Mouse (Mus musculus) embryonic facial prominence, embryonic 11.5 days (tissue): ENCODE data around the gene Spryd3. TPM values are rescaled to one million over a fixed set of nuclear protein-coding genes. Genes with fewer than 3 reads are reported as not detected.

ENCODE experiments used
- ATAC-seq: fragments of 200-750 bp; cut with Nextera tagmentation; replicated peaks from 2 replicates; pipeline ENCODE4 v1.8.0; 2017; ENCODE audit warnings: low read depth; ENCODE audit not compliant: insufficient number of reproducible peaks, low FRiP score, low TSS enrichment
- DNase-seq: peaks from one replicate; pipeline ENCODE4 v3.0.0-alpha.2; 2015; ENCODE audit warnings: low spot score
- H3K27ac ChIP-seq: fragments of 300-500 bp; sonication (generic); replicated peaks from 2 replicates; pipeline ENCODE4 v1.5.1; 2014; ENCODE audit warnings: mild to moderate bottlenecking, low read depth, low read length, control low read depth
- H3K27me3 ChIP-seq: fragments of 300-500 bp; sonication (generic); 2 replicates; pipeline ENCODE4 v1.6.1; 2014; ENCODE audit warnings: mild to moderate bottlenecking, low read length, moderate library complexity, mixed read lengths; ENCODE audit not compliant: control insufficient read depth, insufficient read depth
- H3K36me3 ChIP-seq: fragments of 300-500 bp; sonication (generic); replicated peaks from 2 replicates; pipeline ENCODE4 v1.6.1; 2014; ENCODE audit warnings: low read depth, mild to moderate bottlenecking, low read length, moderate library complexity, mixed read lengths; ENCODE audit not compliant: control insufficient read depth, insufficient read depth
- H3K4me1 ChIP-seq: fragments of 300-500 bp; sonication (generic); 2 replicates; pipeline ENCODE4 v1.6.1; 2014; ENCODE audit warnings: low read length, mixed read lengths; ENCODE audit not compliant: control insufficient read depth, insufficient read depth
- H3K4me2 ChIP-seq: fragments of 300-500 bp; sonication (generic); 2 replicates; pipeline ENCODE4 v1.6.1; 2014; ENCODE audit warnings: low read depth, mild to moderate bottlenecking, control low read depth, low read length, moderate library complexity
- H3K4me3 ChIP-seq: fragments of 300-500 bp; sonication (generic); 2 replicates; pipeline ENCODE4 v1.5.1; 2014; ENCODE audit warnings: low read depth, low read length, control low read depth
- H3K9ac ChIP-seq: fragments of 300-500 bp; sonication (generic); replicated peaks from 2 replicates; pipeline ENCODE4 v1.6.1; 2014; ENCODE audit warnings: mild to moderate bottlenecking, control low read depth, low read length
- H3K9me3 ChIP-seq: fragments of 300-500 bp; sonication (generic); replicated peaks from 2 replicates; pipeline ENCODE4 v1.6.1; 2016; ENCODE audit warnings: mild to moderate bottlenecking, low read length, inconsistent platforms, mixed read lengths; ENCODE audit not compliant: control insufficient read depth
- WGBS: fragments of 180-500 bp; shearing (Covaris S2); extraction: QIAGEN DNeasy Blood & Tissue Kit; methylation state at CpG from one replicate; pipeline ENCODE4 v1.1.7; 2014; 5-methylcytosine and 5-hydroxymethylcytosine counted together
- polyA plus RNA-seq: library from polyadenylated mRNA; unstranded; fragments of >200 nt; fragmentation: Nextera tagmentation; extraction: Ambion mirVana; gene quantifications from 2 replicates; pipeline ENCODE4 v1.2.1, GENCODE M21; 2014

Gene Spryd3
- polyA plus RNA-seq, 1 experiment from 2014 or later, result 8.2 TPM

DNA sequence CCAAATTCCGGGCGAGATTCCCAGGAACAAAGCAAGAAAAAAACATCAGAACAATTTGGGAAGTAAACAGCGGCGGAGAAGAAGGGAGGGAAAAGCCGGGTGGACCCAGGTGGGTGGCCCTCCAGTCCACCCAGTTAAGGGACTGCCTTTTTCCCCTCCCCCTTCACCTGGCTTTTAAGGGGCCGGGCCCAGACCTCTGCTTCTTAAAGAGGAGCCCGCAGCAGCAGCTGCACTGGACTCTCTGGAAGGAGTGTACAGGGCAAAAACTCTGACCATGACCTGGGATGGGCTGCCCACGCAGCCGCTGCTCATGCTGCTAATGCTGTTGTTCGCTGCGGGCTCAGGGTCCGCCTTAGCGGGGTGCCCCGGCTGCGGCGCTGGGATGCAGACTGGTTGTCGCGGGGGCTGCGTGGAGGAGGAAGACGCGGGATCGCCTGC is 8.3 kb upstream of the Spryd3 start, which contains the start of gene Igfbp6:
Gene Igfbp6, plus strand, starts transcription at position 89 of the 438 bp plus-strand sequence.
- ATAC-seq (no peak), DNase-seq (no peak)

DNA sequence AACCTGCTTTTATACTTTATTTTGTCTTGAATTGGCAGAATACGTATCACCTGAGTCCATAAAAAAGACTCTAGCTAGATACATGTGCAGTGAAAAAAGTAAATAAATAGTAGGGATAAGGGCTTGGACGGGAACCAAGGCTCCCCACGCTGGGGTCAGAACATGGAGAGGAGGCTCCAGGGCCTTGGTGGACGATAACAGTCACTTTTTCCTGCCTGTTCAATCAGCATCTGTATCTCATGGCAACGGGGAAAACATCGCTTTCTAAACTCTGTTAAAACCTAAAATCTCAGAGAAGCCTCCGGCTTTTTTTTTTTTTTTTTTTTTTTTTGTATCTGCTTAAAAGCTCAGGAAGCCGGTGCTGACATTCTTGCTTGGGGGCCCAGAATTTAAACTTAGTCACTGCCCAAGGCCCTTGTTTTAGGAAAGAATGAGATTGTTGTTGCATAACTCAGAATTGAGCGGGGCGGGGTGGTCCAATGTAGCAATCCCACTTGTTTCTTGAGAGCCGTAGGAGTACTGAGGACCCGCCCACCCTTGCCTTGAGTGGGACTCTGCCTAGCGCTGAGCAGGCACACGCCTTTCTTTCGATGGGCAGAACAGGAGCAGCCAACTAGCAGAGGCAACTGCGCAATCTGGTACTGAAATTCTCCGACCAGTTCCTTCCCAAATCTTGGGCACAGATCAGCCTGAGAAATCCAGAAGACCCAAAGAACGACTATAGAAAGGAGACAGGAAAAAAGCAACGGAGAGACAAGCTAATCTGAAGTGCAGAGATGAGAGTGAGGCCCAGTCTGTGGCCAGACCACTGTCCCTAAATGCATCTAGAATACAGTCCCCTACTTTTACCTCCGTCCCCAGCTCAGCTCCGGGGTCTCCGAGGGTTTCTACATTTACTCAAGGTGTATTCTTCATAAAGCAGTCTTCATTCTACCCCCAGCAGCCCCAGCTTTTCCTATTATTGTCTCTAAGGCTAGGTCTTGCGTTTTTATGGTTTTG is 7.2 kb upstream of the Spryd3 start:
- Histone ChIP-seq H3K36me3 (no peaks in the 10 kb centered on the region), H3K9ac (no peak overlapping the region), H3K27ac (no peak overlapping the region), H3K9me3 (no peaks in the 10 kb centered on the region), H3K4me1 (no peaks in the 10 kb centered on the region; the same call in 1 of the 2 replicates), H3K27me3 (peaks cover 27% of the 10 kb centered on the region), H3K4me3 (no peak overlapping the region), H3K4me2 (no peak overlapping the region)
- 54% methylated on average over 23 of the region's 23 CpGs for WGBS
- peak; percentile 44 for DNase-seq
- no peak for ATAC-seq

More for the DNA sequence above, 8.3 kb upstream of the Spryd3 start, which contains the start of gene Igfbp6:
- Histone ChIP-seq H3K9ac (peak within 1 kb of the TSS; percentile 27; the same call in 1 of the 2 replicates), H3K27ac (no peak within 1 kb of the TSS), H3K27me3 (peaks cover 27% of the 10 kb centered on the region), H3K4me1 (no peaks in the 10 kb centered on the region; the same call in 1 of the 2 replicates), H3K4me3 (peak within 1 kb of the TSS; percentile 11), H3K36me3 (no peaks in the 10 kb centered on the region), H3K9me3 (no peaks in the 10 kb centered on the region), H3K4me2 (peak within 1 kb of the TSS; percentile 40)
- WGBS, result 7% methylated on average over 22 of the region's 22 CpGs

DNA sequence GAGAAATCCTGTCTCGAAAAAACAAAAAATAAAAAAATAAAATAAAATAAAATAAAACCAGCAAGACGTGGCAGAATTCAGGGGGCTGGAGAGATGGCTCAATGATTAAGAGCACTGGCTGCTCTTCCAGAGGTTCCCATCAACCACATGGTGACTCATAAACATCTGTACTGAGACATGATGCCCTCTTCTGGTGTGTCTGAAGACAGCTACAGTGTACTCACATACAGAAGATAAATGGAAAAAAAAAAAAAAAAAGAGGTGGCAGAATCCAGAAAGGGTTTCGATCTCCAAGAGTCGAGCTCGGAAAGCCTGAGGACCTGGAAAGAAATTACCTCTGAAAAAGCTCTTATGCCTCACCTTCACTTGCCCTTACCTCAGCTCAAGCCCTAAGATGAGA is 5.1 kb upstream of the Spryd3 start:
- H3K36me3 ChIP-seq, result no peaks in the 10 kb centered on the region
- no peaks in the 10 kb centered on the region; the same call in 1 of the 2 replicates for H3K4me1 ChIP-seq
- H3K4me2 ChIP-seq, result no peak overlapping the region
- no peak for ATAC-seq
- 90% methylated on average over 5 of the region's 5 CpGs for WGBS
- peaks cover 27% of the 10 kb centered on the region for H3K27me3 ChIP-seq
- no peak overlapping the region for H3K9ac ChIP-seq
- no peaks in the 10 kb centered on the region for H3K9me3 ChIP-seq
- no peak for DNase-seq
- H3K4me3 ChIP-seq, result no peak overlapping the region
- no peak overlapping the region for H3K27ac ChIP-seq

DNA sequence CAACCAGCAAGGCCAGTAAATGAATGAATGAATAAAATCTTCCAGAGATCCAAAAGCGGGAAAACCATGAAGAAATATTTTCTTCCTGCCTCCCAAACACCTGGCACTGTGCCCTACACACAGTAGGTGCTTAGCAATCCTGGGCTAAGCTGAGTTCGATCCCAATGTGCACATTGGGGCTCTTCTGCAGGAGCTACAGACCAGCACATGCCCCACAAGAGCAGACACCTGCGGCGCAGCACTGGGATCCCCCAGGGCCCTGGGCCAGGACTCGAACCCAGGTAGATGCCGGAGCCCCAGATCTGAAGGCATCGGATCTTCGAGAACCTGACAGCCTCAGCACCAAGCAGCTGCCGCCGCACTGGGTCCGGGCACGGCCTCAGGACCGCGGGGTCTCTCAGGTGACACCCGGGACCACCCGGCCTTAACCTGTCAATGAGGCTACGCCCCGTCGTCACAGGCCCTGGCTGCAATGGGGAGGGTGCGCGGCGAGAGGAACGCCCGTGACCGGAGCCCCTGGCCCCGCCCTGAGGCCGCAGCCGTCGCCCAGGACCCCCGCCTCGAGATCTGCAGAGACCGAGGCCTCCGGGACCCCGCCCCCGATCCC is 409 bp downstream of the Spryd3 start:
- no peaks in the 10 kb centered on the region; the same call in 1 of the 2 replicates for H3K36me3 ChIP-seq
- H3K4me2 ChIP-seq, result peak overlapping the region; percentile 77
- H3K9me3 ChIP-seq, result no peaks in the 10 kb centered on the region
- no peaks in the 10 kb centered on the region for H3K4me1 ChIP-seq
- H3K9ac ChIP-seq, result peak overlapping the region; percentile 68
- ATAC-seq (peak; percentile 73), DNase-seq (no peak)
- WGBS, result 5% methylated on average over 31 of the region's 35 CpGs
- H3K4me3 ChIP-seq, result peak overlapping the region; percentile 61
- H3K27me3 ChIP-seq, result no peaks in the 10 kb centered on the region
- H3K27ac ChIP-seq, result peak overlapping the region; percentile 3

DNA sequence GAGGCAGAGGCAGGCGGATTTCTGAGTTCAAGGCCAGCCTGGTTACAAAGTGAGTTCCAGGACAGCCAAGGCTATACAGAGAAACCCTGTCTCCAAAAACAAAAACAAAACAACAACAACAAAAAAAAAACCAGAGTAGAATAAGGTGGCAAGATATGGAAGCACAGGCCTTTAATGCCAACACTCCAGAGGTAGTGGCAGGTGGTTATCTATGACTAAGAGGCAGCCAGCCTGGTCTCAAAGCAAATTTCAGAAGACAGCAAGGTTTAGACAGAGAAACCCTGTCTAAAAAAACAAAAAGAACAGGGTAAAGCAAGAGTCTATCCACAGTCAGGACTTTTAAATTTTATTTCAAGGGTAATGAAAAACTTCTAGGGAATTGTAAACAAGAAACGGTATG is 1.3 kb downstream of the Spryd3 start:
- WGBS, result 90% methylated on average over 2 of the region's 2 CpGs
- Histone ChIP-seq H3K9me3 (no peaks in the 10 kb centered on the region), H3K9ac (no peak overlapping the region), H3K27ac (no peak overlapping the region), H3K4me3 (no peak overlapping the region), H3K4me2 (no peak overlapping the region), H3K36me3 (no peaks in the 10 kb centered on the region; the same call in 1 of the 2 replicates), H3K27me3 (no peaks in the 10 kb centered on the region), H3K4me1 (no peaks in the 10 kb centered on the region)
- DNase-seq (no peak), ATAC-seq (no peak)

DNA sequence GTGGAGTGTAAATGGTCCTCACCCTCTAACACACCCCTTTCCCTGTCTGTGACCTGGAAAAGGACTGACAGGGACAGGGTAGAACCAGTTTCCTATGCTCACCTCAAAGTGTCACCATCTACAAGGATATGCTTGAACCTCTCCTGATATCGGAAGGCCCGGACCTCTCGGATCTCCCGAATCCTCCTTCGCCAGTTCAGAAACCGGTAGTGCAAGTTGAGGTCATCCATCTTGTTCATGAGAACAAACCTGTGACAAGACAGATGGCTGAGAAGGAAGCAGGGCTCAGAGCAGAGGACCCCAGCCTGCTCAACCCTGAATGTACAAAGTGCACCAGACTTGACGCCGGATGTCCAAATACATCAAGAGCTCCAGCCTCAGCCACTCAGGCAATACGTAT is 2.7 kb downstream of the Spryd3 start:
- H3K9ac ChIP-seq, result no peak overlapping the region
- H3K27ac ChIP-seq, result no peak overlapping the region
- no peaks in the 10 kb centered on the region; the same call in 1 of the 2 replicates for H3K36me3 ChIP-seq
- no peaks in the 10 kb centered on the region for H3K9me3 ChIP-seq
- no peak overlapping the region for H3K4me3 ChIP-seq
- no peaks in the 10 kb centered on the region for H3K4me1 ChIP-seq
- 93% methylated on average over 9 of the region's 9 CpGs for WGBS
- H3K27me3 ChIP-seq, result no peaks in the 10 kb centered on the region
- no peak for ATAC-seq
- no peak overlapping the region for H3K4me2 ChIP-seq
- DNase-seq, result no peak

DNA sequence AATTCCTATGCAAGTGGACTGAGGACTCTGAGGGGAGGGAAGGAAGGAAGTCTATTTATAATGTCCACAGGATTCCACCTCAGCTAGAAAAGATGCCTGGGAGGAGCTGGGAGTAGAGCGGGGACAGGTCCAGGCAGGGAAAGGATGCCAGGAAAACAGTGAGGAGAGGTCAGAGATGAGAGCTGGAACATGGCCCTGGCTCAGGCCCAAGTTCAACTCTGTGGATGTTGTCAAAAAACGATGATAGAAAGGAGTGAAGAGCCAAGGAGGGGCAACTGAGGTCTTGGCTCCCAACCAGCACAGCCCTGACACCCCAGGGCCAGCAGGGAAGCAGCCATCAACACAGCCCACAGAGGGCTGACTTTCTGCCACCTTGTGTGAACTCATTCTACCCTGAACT is 9.7 kb downstream of the Spryd3 start:
- DNase-seq (no peak), ATAC-seq (no peak)
- H3K4me3 ChIP-seq, result no peak overlapping the region
- no peak overlapping the region for H3K9ac ChIP-seq
- H3K9me3 ChIP-seq, result no peaks in the 10 kb centered on the region
- H3K27ac ChIP-seq, result no peak overlapping the region
- H3K4me1 ChIP-seq, result no peaks in the 10 kb centered on the region
- no peaks in the 10 kb centered on the region for H3K27me3 ChIP-seq
- H3K36me3 ChIP-seq, result peaks cover 8% of the 10 kb centered on the region
- WGBS, result 75% methylated on average over 2 of the region's 2 CpGs
- no peak overlapping the region for H3K4me2 ChIP-seq
